Mouse (Mus musculus) urinary bladder, adult 18-20 months (tissue): ENCODE data around the gene Nol3.

Experiments
- DNase-seq, 2 experiments: peaks; one replicate each; pipeline ENCODE4 v3.0.0; 2022; ENCODE audit warnings: low spot score in 2 of 2, mixed read lengths in 2 of 2

Gene Nol3

GRCm38 (mm10) chr8:105306146-105306691 lies 30.3 kb downstream of the Nol3 start:
- no peak for DNase-seq

GRCm38 (mm10) chr8:105307670-105308069 lies 31.7 kb downstream of the Nol3 start:
- no peak for DNase-seq

GRCm38 (mm10) chr8:105308428-105308827 lies 32.5 kb downstream of the Nol3 start:
- DNase-seq: no peak

- DNase-seq: no peak
These were observed 33.4 kb downstream of the Nol3 start for GRCm38 (mm10) chr8:105309142-105309847.

GRCm38 (mm10) chr8:105310118-105310517 lies 34.2 kb downstream of the Nol3 start:
- DNase-seq: no peak

GRCm38 (mm10) chr8:105311718-105312117 lies 35.8 kb downstream of the Nol3 start:
- DNase-seq: no peak

- no peak for DNase-seq
These were observed 37.0 kb downstream of the Nol3 start for GRCm38 (mm10) chr8:105312891-105313481.

GRCm38 (mm10) chr8:105313622-105314402 lies 37.9 kb downstream of the Nol3 start:
- no peak for DNase-seq

GRCm38 (mm10) chr8:105315073-105315769 lies 39.3 kb downstream of the Nol3 start:
- DNase-seq: no peak

- DNase-seq: no peak
These were observed 42.0 kb downstream of the Nol3 start for GRCm38 (mm10) chr8:105317941-105318340.

- no peak for DNase-seq
These were observed 42.8 kb downstream of the Nol3 start for GRCm38 (mm10) chr8:105318662-105319190.

GRCm38 (mm10) chr8:105323183-105323582 lies 47.2 kb downstream of the Nol3 start:
- no peak for DNase-seq

GRCm38 (mm10) chr8:105325641-105326093 lies 49.7 kb downstream of the Nol3 start:
- no peak for DNase-seq

- peak; percentile 91 to 95 for DNase-seq
These were observed 50.3 kb downstream of the Nol3 start, which contains the start of the genes Lrrc29 and Tmem208 for GRCm38 (mm10) chr8:105326141-105326672. Gene Lrrc29 (minus strand): TSS chr8:105326278. Gene Tmem208 (plus strand): TSS chr8:105326354.

GRCm38 (mm10) chr8:105326968-105327367 lies 51.0 kb downstream of the Nol3 start:
- DNase-seq: no peak

GRCm38 (mm10) chr8:105330325-105330724 lies 54.4 kb downstream of the Nol3 start:
- DNase-seq: no peak

- DNase-seq: no peak
These were observed 55.5 kb downstream of the Nol3 start for GRCm38 (mm10) chr8:105331469-105331868.
